Mouse (Mus musculus) leukemia stem cell, adult 10-12 weeks (primary cell): ENCODE data around the gene Lipe. TPM values are rescaled to one million over a fixed set of nuclear protein-coding genes. Genes with fewer than 3 reads are reported as not detected.

ENCODE experiments used
- polyA plus RNA-seq: library from polyadenylated mRNA; stranded (reverse); fragments of >175 nt; gene quantifications from 2 replicates; pipeline ENCODE4 v1.2.3, GENCODE M21; 2012; ENCODE audit warnings: low replicate concordance

Lipe gene
- 11.9 and 18.0 TPM in 2 replicates for polyA plus RNA-seq

DNA sequence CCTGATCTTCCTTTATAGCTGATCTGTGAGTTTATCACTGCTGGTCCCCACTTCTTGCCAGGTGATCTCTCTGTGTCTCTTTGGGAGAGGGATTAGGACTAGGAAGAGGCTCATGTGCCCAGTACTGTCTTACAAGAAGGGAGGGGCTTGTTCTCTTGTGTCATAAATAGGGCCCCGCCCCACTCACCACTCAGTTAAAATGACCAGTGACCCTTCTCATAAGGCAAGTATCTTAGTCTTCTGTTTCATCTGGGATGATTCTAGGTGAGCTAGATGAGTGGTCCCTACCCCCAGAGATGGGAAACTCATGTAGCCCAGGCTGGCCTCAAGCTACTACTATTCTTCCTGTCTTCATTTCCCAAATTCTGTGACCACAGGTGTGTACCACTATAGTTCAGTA is at the start of gene Lipe:
Lipe (minus strand) TSS at position 101 of the 400 bp plus-strand sequence.

DNA sequence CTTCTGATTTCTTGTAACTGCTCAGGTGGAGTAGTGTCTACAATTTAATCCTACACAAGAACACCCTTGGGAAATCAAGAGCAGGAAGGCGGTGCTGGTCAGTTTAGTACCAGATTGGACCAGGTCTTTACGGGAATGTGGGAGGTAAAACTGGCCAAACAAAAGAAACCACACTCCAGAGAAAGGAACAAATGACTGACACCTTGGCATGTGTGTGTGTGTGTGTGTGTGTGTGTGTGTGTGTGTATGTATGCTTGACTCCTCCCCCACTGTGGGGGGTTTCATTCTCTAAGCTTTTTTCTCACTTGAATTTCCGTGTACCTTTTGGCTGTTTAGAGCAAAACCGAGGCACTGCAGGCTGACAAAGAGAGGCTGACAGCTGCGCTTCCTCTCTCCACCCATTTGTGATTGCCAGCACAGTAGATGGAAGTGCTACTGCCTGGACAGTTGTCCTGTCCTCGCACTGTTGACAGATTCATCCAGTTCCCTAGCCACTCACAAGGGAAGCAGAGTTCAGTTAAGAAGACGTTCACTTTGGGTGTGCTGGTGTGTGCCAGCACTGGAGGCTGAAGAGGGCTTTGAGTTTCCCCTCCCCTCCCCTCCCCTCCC is 14.4 kb upstream of the Lipe start, which contains the start of gene Cxcl17:
Cxcl17 (minus strand) TSS at position 54 of the 609 bp plus-strand sequence.

DNA sequence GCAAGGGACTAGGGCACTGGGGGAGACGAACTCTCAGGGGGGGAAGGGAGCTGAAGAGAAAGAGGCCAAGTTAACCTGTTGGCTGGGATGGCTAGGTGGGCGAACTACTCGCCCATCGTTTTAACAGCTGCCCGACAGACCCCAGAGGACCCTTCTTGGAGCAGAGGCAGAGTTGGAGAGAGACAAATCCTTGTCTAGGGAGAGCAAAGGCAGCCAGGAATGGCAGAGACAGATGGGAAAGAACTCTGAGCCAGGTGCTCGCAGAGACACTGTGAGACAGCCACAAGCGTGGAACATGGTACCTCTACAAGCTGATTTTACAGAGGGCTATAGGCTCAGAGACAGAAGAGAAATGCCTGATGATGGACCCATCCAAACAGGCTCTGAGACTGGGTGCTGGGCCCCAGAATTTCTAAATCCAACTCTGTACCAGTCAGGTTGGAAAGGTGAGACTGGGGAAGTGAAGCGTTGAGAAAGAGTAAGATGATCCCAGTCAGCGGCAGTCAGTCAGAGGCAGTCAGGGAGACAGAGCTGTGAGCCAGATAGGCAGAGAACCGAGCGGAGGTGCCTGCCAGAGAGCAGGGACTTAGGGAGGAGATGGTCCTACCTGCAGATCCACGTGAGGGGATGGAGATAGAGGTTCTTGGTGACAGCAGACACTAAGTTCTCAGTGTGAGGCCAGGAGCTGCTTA is 29.3 kb downstream of the Lipe start, which contains the start of gene Cnfn:
Cnfn (minus strand) TSS at position 667 of the 692 bp plus-strand sequence.

Other genes with a start within 250 kb of the Lipe start
- 96.6 and 111 TPM in 2 replicates for gene Pou2f2, start 219.0 kb downstream of the Lipe start, polyA plus RNA-seq
- gene Dedd2, start 178.1 kb downstream of the Lipe start, polyA plus RNA-seq = 73.5 and 107 TPM in 2 replicates
- gene Zfp526, start 177.3 kb downstream of the Lipe start, polyA plus RNA-seq = 36.8 and 39.8 TPM in 2 replicates
- 229 and 252 TPM in 2 replicates for gene Gsk3a, start 160.9 kb downstream of the Lipe start, polyA plus RNA-seq
- 146 and 147 TPM in 2 replicates for gene Erf, start 147.9 kb downstream of the Lipe start, polyA plus RNA-seq
- gene Cic, start 131.0 kb downstream of the Lipe start, polyA plus RNA-seq = 511 and 760 TPM in 2 replicates
- 4.1 and 11.0 TPM in 2 replicates for gene Pafah1b3, start 100.7 kb downstream of the Lipe start, polyA plus RNA-seq
- gene Prr19, start 97.3 kb downstream of the Lipe start, polyA plus RNA-seq = not detected in 2 replicates
- gene Tmem145, start 92.6 kb downstream of the Lipe start, polyA plus RNA-seq = not detected in 2 replicates
- gene Megf8, start 81.5 kb downstream of the Lipe start, polyA plus RNA-seq = 3.5 and 4.5 TPM in 2 replicates
- gene Cnfn, start 29.0 kb downstream of the Lipe start, polyA plus RNA-seq = not detected in 2 replicates
- gene Cxcl17, start 14.2 kb upstream of the Lipe start, polyA plus RNA-seq = not detected in 2 replicates
- gene Ceacam1, start 78.9 kb upstream of the Lipe start, polyA plus RNA-seq = 1.1 TPM in 2 replicates
- 0.09 TPM in 1 of 2 replicates, not detected in the other for gene Ceacam2, start 141.1 kb upstream of the Lipe start, polyA plus RNA-seq
- not detected in 2 replicates for gene Erich4, start 217.2 kb upstream of the Lipe start, polyA plus RNA-seq
- 19.1 and 28.8 TPM in 2 replicates for gene Dmac2, start 220.7 kb upstream of the Lipe start, polyA plus RNA-seq
- 10.3 and 11.6 TPM in 2 replicates for gene B3gnt8, start 227.9 kb upstream of the Lipe start, polyA plus RNA-seq